Mouse (Mus musculus): Measurements from ENCODE around the gene Fdx1. TPM values are rescaled to one million over a fixed set of nuclear protein-coding genes. Genes with fewer than 3 reads are reported as not detected.

The Fdx1 gene
- polyA plus RNA-seq, 1 experiment from 2014 or later: 46.1 TPM

- Histone ChIP-seq H3K4me3 (no peak overlapping the region), H3K27me3 (replicated peaks) (no peaks in the 10 kb centered on the region), H3K9ac (no peak overlapping the region), H3K9me3 (no peaks in the 10 kb centered on the region; the same call in 1 of the 2 replicates), H3K4me1 (no peaks in the 10 kb centered on the region; the same call in 1 of the 2 replicates), H3K4me2 (replicated peaks) (no peak overlapping the region), H3K27ac (no peak overlapping the region), H3K36me3 (no peaks in the 10 kb centered on the region)
- 8% methylated on average over 2 of the region's 2 CpGs for WGBS
- no peak for ATAC-seq (ENCODE audit: low FRiP score, low read depth)
Observed at GRCm38 (mm10) chr9:51990828-51991227, 27.5 kb upstream of the Fdx1 start.

GRCm38 (mm10) chr9:51985493-51986099 is 22.2 kb upstream of the Fdx1 start:
- Histone ChIP-seq H3K36me3 (no peaks in the 10 kb centered on the region), H3K9ac (no peak overlapping the region), H3K9me3 (no peaks in the 10 kb centered on the region), H3K4me3 (no peak overlapping the region), H3K4me1 (no peaks in the 10 kb centered on the region), H3K27me3 (replicated peaks) (no peaks in the 10 kb centered on the region), H3K27ac (no peak overlapping the region), H3K4me2 (replicated peaks) (no peak overlapping the region)
- 82% methylated on average over 11 of the region's 11 CpGs for WGBS
- no peak for ATAC-seq (ENCODE audit: low FRiP score, low read depth)

GRCm38 (mm10) chr9:51981131-51981530 is 17.8 kb upstream of the Fdx1 start:
- H3K36me3 ChIP-seq: no peaks in the 10 kb centered on the region
- 87% methylated on average over 1 of the region's 1 CpGs for WGBS
- H3K27ac ChIP-seq: no peak overlapping the region
- ATAC-seq (ENCODE audit: low FRiP score, low read depth): no peak
- H3K4me1 ChIP-seq: no peaks in the 10 kb centered on the region
- H3K4me3 ChIP-seq: no peak overlapping the region
- H3K4me2 ChIP-seq (replicated peaks): no peak overlapping the region
- no peaks in the 10 kb centered on the region for H3K9me3 ChIP-seq
- no peaks in the 10 kb centered on the region for H3K27me3 ChIP-seq (replicated peaks)
- no peak overlapping the region for H3K9ac ChIP-seq

- 97% methylated on average over 6 of the region's 6 CpGs for WGBS
- no peaks in the 10 kb centered on the region for H3K27me3 ChIP-seq (replicated peaks)
- no peaks in the 10 kb centered on the region for H3K36me3 ChIP-seq
- H3K4me2 ChIP-seq (replicated peaks): no peak overlapping the region
- no peak for ATAC-seq (ENCODE audit: low FRiP score, low read depth)
- no peaks in the 10 kb centered on the region for H3K9me3 ChIP-seq
- no peak overlapping the region for H3K9ac ChIP-seq
- H3K4me1 ChIP-seq: no peaks in the 10 kb centered on the region
- no peak overlapping the region for H3K4me3 ChIP-seq
- H3K27ac ChIP-seq: no peak overlapping the region
Observed at GRCm38 (mm10) chr9:51979301-51979700, 15.9 kb upstream of the Fdx1 start.

GRCm38 (mm10) chr9:51978545-51979259 is 15.3 kb upstream of the Fdx1 start:
- H3K9ac ChIP-seq: no peak overlapping the region
- H3K4me3 ChIP-seq: no peak overlapping the region
- H3K27ac ChIP-seq: no peak overlapping the region
- no peaks in the 10 kb centered on the region for H3K36me3 ChIP-seq
- H3K27me3 ChIP-seq (replicated peaks): no peaks in the 10 kb centered on the region
- 79% methylated on average over 6 of the region's 6 CpGs for WGBS
- H3K4me2 ChIP-seq (replicated peaks): no peak overlapping the region
- no peaks in the 10 kb centered on the region for H3K9me3 ChIP-seq
- ATAC-seq (ENCODE audit: low FRiP score, low read depth): no peak
- H3K4me1 ChIP-seq: no peaks in the 10 kb centered on the region

GRCm38 (mm10) chr9:51977439-51978000 is 14.2 kb upstream of the Fdx1 start:
- Histone ChIP-seq H3K9me3 (no peaks in the 10 kb centered on the region), H3K4me1 (no peaks in the 10 kb centered on the region), H3K27me3 (replicated peaks) (no peaks in the 10 kb centered on the region), H3K4me2 (replicated peaks) (no peak overlapping the region), H3K27ac (no peak overlapping the region), H3K36me3 (no peaks in the 10 kb centered on the region), H3K4me3 (no peak overlapping the region), H3K9ac (no peak overlapping the region)
- peak; percentile 78 for ATAC-seq (ENCODE audit: low FRiP score, low read depth)
- WGBS: 52% methylated on average over 5 of the region's 5 CpGs

- Histone ChIP-seq H3K4me1 (no peaks in the 10 kb centered on the region), H3K36me3 (no peaks in the 10 kb centered on the region), H3K9ac (no peak overlapping the region), H3K4me3 (no peak overlapping the region), H3K27ac (no peak overlapping the region), H3K27me3 (replicated peaks) (no peaks in the 10 kb centered on the region), H3K4me2 (replicated peaks) (no peak overlapping the region), H3K9me3 (no peaks in the 10 kb centered on the region)
- ATAC-seq (ENCODE audit: low FRiP score, low read depth): no peak
- WGBS: 85% methylated on average over 4 of the region's 4 CpGs
Observed at GRCm38 (mm10) chr9:51974871-51975270, 11.5 kb upstream of the Fdx1 start.

GRCm38 (mm10) chr9:51973846-51974245 is 10.5 kb upstream of the Fdx1 start:
- H3K27ac ChIP-seq: no peak overlapping the region
- H3K27me3 ChIP-seq (replicated peaks): no peaks in the 10 kb centered on the region
- no peak overlapping the region for H3K4me3 ChIP-seq
- H3K9ac ChIP-seq: no peak overlapping the region
- H3K4me1 ChIP-seq: no peaks in the 10 kb centered on the region
- WGBS: 57% methylated on average over 3 of the region's 3 CpGs
- no peaks in the 10 kb centered on the region for H3K36me3 ChIP-seq
- no peak for ATAC-seq (ENCODE audit: low FRiP score, low read depth)
- no peaks in the 10 kb centered on the region for H3K9me3 ChIP-seq
- H3K4me2 ChIP-seq (replicated peaks): no peak overlapping the region

- H3K36me3 ChIP-seq: no peaks in the 10 kb centered on the region
- no peak overlapping the region for H3K27ac ChIP-seq
- H3K4me1 ChIP-seq: peaks cover 8% of the 10 kb centered on the region; the same call in 1 of the 2 replicates
- H3K4me3 ChIP-seq: no peak overlapping the region
- no peak overlapping the region for H3K4me2 ChIP-seq (replicated peaks)
- no peak overlapping the region for H3K9ac ChIP-seq
- ATAC-seq (ENCODE audit: low FRiP score, low read depth): no peak
- no peaks in the 10 kb centered on the region for H3K9me3 ChIP-seq
- no peaks in the 10 kb centered on the region for H3K27me3 ChIP-seq (replicated peaks)
Observed at GRCm38 (mm10) chr9:51966373-51966772, 3.0 kb upstream of the Fdx1 start.

GRCm38 (mm10) chr9:51964110-51964509 is 754 bp upstream of the Fdx1 start:
- no peaks in the 10 kb centered on the region for H3K36me3 ChIP-seq
- no peak overlapping the region for H3K4me3 ChIP-seq
- no peaks in the 10 kb centered on the region for H3K27me3 ChIP-seq (replicated peaks)
- no peak overlapping the region for H3K27ac ChIP-seq
- H3K9me3 ChIP-seq: no peaks in the 10 kb centered on the region
- peaks cover 8% of the 10 kb centered on the region; the same call in 1 of the 2 replicates for H3K4me1 ChIP-seq
- ATAC-seq (ENCODE audit: low FRiP score, low read depth): no peak
- no peak overlapping the region for H3K9ac ChIP-seq
- 77% methylated on average over 6 of the region's 6 CpGs for WGBS
- H3K4me2 ChIP-seq (replicated peaks): no peak overlapping the region

GRCm38 (mm10) chr9:51961190-51961909 is 2.0 kb downstream of the Fdx1 start:
- H3K9ac ChIP-seq: no peak overlapping the region

GRCm38 (mm10) chr9:51960331-51960730 is 3.0 kb downstream of the Fdx1 start:
- WGBS: 93% methylated on average over 2 of the region's 2 CpGs
- Histone ChIP-seq H3K36me3 (peaks cover 3% of the 10 kb centered on the region; the same call in 1 of the 2 replicates), H3K9ac (no peak overlapping the region), H3K4me2 (replicated peaks) (no peak overlapping the region), H3K4me3 (no peak overlapping the region), H3K9me3 (no peaks in the 10 kb centered on the region), H3K27me3 (replicated peaks) (no peaks in the 10 kb centered on the region), H3K27ac (no peak overlapping the region), H3K4me1 (peaks cover 8% of the 10 kb centered on the region; the same call in 1 of the 2 replicates)
- no peak for ATAC-seq (ENCODE audit: low FRiP score, low read depth)

More at GRCm38 (mm10) chr9:51961190-51961909, 2.0 kb downstream of the Fdx1 start:
- Histone ChIP-seq H3K36me3 (no peaks in the 10 kb centered on the region), H3K27me3 (replicated peaks) (no peaks in the 10 kb centered on the region), H3K4me2 (replicated peaks) (no peak overlapping the region; the same call in 1 of the 2 replicates), H3K4me1 (peaks cover 8% of the 10 kb centered on the region; the same call in 1 of the 2 replicates), H3K4me3 (no peak overlapping the region), H3K27ac (no peak overlapping the region), H3K9me3 (no peaks in the 10 kb centered on the region)
- WGBS: 52% methylated on average over 6 of the region's 6 CpGs
- ATAC-seq (ENCODE audit: low FRiP score, low read depth): no peak

All from neural tube, embryonic 12.5 days (tissue).